Mouse (Mus musculus) testis, adult 2 months (tissue): ENCODE measurements around the gene Flt1.

Experiments
- CTCF ChIP-seq: fragments of 200-500 bp; IDR thresholded peaks from 2 replicates; pipeline ENCODE4 v1.5.1; 2012; ENCODE audit warnings: low read depth, mild to moderate bottlenecking, inconsistent platforms, low read length, moderate library complexity; ENCODE audit not compliant: control insufficient read depth, insufficient read depth, insufficient replicate concordance
- POLR2A ChIP-seq: fragments of 200-500 bp; IDR thresholded peaks from 2 replicates; pipeline ENCODE4 v1.6.1; 2012; ENCODE audit warnings: low read depth, mild to moderate bottlenecking, inconsistent platforms, low read length, moderate library complexity; ENCODE audit not compliant: control insufficient read depth

- TF ChIP-seq CTCF, result no peak
- TF ChIP-seq POLR2A, result no peak
Observed at GRCm38 (mm10) chr5:147761275-147761674, 35.5 kb upstream of the Flt1 start.
